Mouse (Mus musculus) gastrocnemius, postnatal 10 days (tissue): ENCODE data around the gene Mn1. TPM values are rescaled to one million over a fixed set of nuclear protein-coding genes. Genes with fewer than 3 reads are reported as not detected.

Experiments used
- DNase-seq: peaks from one replicate; pipeline ENCODE4 v3.0.0; 2021; ENCODE audit warnings: mixed read lengths
- total RNA-seq, 2 experiments: library from RNA; stranded (reverse); gene quantifications; 2 replicates each; pipeline ENCODE4 v1.2.3; 2021

Mn1 gene
- total RNA-seq, 2 experiments from 2014 or later: 19.6 to 30.4 TPM

DNA sequence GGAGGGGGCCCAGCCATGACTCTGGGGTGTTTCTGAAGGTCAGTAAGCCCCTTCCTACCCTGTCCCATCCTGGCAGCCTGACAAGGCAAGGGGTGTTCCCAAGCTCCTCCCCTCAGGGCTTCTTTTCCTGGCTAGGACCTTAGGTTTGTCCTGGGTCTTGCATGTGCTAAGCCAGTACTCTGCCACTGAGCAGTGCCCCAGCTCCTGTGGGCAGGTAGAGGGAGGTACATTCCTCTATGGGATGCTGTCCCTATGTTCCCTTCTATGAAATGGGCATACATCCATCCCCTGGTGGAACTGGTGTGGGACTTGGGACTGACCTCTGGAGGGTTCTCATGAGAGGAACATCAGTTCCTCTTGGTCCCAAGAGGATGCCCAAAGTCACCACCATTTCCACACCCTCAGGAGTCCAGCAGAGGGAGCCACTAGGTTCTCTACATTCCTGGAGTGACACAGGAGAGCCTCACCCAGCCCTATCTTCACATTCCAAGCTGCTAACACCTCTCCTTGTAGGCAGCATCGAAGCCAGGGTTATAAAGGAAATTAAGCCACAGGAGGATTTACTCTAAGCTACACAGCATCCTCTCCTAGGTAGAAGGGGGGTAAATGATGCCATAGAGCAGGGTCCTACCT lies 7.6 kb upstream of the Mn1 start:
- no peak for DNase-seq

DNA sequence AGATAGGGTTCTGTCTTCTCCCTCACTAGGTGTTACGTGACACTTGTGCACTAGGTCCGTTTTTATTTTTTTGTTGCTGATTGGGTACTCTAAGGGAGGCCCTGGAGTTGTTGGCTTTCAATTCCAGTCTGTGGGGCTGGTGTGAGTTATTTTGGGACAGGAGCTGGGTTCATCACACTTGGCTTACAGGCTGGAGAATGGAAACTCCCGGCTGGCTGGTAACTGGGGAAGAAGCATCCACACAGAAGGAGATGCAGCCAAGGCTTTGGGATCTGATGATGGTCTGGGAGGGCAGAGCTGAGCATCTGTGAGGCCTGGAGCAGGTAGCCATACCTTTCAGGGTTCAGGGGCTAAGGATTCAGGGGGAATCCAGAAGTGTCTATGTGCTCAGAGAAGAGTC lies 6.5 kb upstream of the Mn1 start:
- no peak for DNase-seq

DNA sequence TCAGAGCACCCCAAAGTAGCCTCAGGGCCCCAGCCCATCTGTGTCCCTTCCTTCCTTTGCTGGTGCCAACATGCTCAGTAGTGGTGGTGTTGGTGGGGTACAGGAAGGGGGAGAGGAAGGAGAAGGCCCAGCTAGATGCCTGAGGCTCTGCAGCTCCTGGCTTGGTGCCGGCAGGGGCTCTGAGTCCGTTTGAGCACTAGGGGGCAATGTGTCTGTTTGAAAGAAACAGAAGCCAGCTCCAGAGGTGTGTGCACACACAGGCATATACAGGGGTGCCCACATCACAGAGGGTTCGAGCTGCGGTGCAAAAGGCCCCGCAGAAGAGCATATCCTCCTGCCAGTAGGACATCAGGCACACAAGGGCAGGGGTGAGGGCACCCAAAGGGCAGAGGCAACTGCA lies 3.0 kb upstream of the Mn1 start:
- peak; percentile 91 for DNase-seq

DNA sequence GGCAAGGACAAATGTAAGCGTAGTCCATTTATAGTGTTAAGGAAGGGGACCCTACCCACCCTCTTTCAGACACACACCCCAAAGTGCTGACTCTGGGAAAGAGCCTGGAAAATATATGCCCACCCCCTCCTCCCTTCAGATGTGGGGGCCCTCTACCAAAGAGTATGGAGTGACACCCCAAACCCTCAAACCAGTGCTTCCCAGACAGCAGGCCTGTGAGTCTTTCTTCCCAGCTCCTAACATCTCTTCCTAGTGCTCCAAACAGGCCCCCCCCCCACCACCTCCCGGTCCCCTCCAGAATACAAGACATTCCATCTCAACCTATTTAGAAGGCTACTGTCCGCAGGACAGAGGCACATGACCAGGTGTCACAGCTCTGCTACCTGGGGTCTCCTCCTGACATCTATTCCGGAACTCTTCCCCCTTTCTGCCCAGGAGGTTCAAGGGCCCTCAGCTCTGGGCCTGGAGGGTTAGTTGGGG lies 2.4 kb upstream of the Mn1 start:
- no peak for DNase-seq

DNA sequence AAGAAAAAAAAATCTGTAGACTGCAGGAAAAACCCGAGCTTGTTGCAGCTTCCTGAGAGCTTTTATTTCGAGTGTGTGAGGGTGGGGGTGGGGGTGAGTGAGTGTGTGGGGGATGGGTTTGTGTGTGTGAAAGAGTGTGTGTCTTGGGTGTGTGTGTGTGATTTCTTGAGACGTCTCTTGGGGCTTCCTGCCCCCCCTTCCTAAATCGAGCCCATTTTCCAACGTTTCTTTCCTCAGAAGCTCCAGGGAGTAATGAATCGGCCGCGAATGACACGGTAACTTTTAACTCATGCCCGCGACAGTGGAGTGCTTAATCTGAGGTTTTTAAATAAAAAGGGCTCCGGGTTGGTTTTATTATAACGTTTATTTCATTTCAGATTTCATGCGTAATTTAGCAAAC lies 1.6 kb upstream of the Mn1 start:
- DNase-seq: no peak

DNA sequence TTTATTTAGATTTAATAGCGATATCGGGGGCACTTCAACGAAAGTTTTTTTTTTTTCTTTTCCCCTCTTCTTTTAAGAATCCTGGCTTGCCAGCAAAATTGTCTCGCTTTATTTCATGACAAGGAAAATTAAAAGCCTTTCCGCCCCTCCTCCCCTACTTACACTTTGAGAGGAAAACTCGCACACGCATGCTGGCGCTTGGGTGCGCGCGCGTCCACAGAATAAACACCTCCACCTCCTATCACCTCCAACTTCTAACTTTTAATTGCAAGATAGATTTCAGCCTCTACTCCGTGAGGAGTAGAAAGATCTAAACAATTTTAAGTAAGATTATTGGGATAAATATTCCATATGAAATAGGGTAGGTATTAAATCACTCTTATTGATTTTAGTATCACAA lies 1.1 kb upstream of the Mn1 start:
- no peak for DNase-seq

DNA sequence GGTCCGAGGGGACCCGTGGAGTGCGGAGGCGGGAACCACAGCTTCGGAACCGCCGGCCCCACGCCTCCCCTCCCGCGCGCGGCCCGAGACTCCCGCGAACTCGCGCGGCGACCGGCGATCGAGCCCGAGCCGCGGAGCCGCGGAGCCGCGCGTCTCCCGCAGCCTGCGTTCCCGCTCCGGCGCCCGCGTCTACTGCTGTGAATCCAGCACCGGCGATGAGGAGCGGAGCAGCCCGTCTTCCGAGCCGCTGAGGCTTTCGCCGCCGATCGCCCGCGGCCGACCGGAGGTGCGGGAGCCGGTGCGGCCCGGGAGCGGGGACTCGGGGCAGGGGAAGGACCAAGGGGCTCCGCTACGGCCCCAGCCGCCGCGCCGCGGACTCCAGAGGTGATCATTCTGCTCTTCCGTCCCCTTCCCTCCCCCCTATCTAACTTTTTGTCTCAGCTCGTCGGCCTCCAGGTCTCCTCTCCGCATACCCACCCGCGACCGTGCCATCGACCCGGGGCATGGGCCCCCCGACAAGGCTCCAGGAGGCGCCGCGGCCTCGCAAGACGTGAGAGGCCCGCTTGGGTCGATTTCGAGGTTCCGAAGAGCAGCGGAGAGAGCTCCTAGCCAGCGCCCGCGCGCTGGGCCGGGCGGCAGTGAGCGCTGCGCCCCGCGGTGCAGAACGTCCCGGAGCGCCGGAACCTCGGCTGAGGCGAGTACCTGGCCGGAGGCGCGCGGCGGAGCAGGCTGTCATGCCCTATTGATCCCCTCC lies 393 bp downstream of the Mn1 start:
- peak; percentile 49 for DNase-seq

DNA sequence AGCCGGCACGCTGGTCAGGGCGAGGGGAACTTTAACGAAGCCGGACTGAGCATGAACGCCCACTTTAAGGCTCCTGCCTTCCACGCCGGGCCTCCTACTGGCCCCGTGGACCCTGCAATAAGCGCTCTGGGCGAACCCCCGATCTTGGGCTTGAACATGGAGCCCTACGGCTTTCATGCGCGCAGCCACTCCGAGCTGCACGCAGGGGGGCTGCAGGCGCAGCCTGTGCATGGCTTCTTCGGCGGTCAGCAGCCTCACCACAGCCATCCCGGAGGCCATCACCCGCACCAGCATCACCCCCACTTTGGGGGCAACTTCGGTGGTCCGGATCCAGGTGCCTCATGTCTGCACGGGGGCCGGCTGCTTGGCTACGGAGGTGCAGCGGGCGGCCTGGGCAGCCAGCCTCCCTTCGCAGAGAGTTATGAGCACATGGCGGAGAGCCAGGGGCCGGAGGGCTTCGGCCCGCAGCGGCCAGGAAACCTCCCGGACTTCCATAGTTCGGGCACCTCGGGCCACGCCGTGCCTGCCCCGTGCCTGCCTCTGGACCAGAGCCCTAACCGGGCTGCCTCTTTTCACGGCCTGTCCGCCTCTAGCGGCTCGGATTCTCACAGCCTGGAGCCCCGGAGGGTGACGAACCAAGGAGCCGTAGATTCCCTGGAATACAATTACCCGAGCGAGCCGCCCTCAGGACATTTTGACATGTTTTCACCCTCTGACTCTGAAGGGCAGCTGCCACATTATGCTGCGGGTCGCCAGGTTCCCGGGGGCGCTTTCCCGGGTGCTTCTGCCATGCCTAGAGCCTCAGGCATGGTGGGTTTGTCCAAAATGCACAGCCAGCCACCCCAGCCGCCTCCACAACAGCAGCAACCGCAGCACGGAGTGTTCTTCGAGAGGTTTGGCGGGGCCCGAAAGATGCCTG lies 1.3 kb downstream of the Mn1 start:
- peak; percentile 50 for DNase-seq

DNA sequence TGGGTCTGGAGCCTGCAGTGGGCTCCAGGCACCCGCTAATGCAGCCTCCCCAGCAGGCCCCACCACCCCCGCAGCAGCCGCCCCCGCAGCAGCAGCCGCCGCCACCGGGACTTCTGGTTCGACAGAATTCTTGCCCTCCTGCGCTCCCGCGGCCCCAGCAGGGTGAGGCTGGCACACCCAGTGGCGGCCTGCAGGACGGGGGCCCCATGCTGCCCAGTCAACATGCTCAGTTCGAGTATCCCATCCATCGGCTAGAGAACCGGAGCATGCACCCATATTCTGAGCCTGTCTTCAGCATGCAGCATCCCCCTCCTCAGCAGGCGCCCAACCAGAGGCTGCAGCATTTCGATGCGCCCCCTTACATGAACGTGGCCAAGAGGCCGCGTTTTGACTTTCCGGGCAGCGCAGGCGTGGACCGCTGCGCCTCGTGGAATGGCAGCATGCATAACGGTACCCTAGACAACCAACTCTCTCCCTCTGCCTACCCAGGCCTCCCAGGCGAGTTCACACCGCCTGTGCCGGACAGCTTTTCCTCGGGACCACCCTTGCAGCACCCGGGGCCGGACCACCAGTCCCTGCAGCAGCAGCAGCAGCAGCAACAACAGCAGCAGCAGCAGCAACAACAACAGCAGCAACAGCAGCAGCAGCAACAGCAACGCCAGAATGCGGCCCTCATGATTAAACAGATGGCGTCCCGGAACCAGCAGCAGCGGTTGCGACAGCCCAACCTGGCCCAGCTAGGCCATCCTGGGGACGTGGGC lies 2.1 kb downstream of the Mn1 start:
- DNase-seq: no peak

DNA sequence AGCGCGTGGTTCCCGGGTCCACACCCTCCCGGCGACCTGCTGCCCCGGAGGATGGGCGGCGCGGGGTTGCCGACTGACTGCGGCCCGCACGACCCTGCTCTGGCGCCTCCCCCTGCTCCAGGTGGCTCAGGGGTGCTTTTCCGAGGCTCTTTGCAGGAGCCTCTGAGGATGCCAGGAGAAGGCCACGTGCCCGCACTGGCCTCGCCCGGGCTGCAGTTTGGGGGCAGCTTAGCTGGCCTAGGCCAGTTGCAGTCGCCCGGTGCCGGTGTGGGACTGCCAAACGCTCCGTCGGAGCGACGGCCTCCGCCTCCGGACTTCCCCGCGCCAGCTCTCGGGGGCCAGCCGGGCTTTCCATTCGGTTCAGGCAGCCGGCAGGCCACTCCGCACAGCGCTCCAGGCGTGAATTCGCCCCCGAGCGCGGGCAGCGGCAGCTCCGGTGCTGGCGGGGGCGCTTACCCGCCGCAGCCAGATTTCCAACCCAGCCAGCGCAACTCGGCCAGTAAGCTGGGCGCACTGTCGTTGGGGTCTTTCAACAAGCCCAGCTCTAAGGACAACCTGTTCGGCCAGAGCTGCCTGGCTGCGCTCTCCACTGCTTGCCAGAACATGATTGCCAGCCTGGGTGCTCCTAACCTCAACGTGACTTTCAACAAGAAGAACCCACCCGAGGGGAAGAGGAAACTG lies 3.0 kb downstream of the Mn1 start:
- no peak for DNase-seq

DNA sequence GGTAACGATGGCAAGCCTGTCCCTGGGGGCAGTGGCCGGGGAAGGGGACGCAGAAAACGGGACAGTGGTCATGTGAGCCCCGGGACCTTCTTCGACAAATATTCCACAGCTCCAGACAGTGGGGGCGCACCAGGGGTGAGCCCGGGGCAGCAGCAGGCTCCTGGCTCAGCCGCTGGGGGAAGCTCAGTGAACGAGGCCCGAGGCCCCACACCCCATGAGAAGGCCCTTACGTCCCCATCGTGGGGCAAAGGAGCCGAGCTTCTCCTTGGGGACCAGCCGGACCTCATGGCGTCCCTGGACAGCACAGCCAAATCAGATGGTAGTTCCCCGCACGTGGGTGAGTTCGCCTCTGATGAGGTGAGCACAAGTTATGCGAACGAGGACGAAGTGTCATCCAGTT lies 3.7 kb downstream of the Mn1 start:
- DNase-seq: no peak

DNA sequence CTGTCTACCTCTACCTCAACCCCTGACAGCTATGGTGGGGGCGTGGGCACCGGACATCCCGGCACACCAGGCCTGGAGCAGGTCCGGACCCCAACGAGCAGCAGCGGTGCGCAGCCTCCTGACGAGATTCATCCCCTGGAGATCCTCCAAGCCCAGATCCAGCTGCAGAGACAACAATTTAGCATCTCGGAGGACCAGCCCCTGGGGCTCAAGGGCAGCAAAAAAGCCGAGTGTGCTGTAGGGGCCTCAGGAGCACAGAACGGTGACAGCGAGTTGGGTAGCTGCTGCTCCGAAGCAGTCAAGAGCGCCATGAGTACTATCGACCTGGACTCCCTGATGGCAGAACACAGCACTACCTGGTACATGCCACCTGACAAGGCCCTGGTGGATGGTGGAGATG lies 4.3 kb downstream of the Mn1 start:
- DNase-seq: no peak

DNA sequence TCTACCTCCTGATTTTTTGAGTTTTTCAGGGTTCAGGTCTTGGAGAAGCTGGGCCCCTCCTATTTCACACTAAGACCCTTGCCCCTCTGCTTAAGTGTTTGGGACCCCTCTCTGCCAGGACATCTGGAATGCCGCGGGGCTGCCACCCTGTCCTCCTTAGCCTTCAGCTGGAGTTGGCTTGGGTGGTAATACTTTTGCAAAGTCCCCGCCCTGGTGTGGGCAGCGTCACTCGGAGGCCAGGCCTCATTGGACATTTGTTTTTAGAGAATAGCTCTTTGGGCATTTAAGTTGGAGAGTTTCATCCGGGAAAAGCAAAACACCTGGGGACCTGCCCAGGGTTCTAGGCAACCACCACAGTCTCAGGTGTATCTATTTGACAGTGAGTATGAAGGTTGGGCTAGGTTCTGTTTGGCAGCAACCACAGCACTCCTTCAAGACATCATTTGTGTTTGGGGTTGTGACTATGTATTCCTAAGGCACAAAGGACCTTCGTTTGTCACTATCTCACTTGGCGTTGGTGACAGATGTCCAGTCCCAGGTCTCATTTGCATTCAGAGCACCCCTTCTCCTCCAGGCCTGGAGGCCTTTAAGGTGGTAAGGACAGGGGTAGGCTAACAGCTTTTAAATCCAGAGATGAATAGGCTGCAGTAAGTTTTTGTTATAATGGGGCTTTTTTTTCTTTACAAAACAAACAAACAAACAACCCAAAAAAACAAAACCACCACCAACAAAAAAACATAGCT lies 5.1 kb downstream of the Mn1 start:
- DNase-seq: no peak

DNA sequence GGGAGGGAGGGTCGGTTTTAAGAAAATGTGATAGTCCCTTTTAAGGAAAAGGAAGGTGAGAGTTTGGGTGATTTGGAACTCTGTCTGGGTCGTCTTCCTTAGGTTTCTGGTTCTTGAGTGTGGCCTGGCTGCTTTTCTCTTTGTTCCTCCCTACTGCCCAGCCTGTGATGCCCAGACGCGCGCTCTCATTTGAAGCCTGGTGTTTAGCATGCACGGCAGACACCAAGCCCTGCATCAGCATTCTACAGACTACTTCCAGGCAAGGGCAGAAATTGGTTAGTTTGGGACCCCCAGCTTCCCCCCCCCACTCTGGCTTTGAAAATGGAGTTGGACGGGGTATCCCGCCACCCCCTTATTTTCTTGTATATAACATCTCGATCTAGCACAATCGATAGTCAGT lies 5.8 kb downstream of the Mn1 start:
- DNase-seq: no peak

DNA sequence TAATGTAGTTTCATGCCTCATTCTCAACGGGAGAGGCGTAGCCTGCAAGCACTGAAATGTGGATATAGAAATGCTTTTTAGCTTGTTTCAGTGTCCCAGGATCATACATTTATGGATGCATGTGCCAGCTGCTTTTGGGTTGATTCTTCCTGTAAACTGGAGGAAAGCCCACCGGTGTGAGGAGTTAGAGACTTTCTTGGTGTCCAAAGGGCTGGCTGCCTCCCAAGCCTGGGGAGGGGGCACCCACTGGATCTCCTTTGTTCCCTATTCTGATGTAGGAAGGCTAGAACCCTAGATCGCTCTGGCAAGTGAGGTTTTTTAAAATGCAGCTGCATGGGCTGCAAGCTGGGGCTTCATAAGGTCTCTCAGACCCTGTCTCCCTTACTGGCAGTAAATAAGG lies 6.5 kb downstream of the Mn1 start:
- DNase-seq: no peak

DNA sequence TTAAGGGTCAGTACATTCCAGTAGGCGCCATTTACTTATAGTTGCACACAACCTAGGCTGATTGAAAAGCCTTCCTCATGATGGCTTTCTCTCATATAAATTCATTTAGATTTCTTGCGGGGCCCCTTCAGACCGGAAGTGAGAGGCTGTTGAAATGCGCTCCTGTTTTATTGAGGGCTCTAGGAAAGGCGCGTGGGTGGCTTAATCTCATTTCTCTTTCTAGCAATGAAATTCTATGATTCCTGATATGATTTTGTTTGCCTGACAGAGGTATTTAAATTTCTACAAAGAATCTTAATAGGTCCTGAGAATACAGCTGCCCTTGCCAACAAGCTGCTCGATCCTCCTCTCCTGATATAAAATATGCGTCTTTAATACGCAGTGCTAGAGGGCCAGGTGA lies 8.7 kb downstream of the Mn1 start:
- DNase-seq: no peak

DNA sequence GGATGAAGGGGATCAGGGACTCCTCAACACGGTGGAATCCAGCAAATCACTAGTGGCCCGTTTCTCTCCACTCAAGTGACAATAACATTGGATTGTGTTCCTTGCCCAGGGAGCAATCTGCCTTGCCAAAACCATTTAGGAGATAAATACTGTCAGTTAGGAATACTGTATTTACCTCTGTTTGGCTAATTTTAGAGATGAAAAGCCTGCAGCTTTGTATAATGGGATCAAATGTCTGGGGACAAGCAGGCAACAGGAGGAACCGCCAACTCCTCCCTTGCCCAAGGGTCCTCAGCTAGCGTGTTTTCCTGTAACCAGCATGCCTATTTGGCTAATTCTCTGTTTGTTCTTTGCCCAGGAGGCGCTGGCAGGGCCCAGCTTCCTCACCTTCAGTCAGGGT lies 9.1 kb downstream of the Mn1 start:
- DNase-seq: no peak

DNA sequence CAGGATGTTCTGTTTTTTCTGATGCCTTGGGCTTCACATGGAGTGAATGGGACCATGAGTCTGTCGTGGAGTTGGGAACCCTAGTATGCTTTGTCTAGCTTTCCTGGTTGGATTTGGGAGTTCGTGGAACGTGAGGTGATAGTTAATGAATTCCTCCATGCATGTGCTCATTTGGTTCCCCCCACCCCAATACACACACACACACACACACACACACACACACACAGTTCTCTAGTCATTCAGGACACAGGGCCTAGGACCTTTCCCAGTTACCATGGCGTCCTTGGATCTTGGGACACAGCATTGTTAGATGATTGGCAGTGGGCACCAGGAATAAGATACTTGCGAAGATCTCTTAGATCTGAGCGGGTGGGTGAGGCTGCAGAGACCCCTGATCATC lies 11.7 kb downstream of the Mn1 start:
- DNase-seq: no peak

DNA sequence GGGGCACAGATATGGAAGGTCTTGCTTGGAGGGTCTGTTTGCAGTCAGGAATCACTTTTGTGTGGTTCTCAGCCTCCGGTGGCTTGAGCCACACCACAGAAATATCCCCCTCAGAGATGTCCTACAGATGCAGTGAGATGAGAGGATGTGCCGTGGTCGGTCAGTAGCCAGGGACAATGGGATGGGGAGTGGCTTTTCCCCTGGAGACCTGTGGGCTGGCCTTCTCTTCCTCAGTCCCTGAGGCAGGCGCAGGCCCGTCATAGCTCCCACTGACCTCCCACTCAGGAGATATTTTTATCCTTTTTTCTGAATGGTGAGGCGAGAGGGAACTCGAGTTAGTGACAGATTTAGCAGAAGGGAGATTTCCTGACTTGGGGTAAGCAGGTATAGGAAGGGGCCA lies 12.6 kb downstream of the Mn1 start:
- DNase-seq: no peak

DNA sequence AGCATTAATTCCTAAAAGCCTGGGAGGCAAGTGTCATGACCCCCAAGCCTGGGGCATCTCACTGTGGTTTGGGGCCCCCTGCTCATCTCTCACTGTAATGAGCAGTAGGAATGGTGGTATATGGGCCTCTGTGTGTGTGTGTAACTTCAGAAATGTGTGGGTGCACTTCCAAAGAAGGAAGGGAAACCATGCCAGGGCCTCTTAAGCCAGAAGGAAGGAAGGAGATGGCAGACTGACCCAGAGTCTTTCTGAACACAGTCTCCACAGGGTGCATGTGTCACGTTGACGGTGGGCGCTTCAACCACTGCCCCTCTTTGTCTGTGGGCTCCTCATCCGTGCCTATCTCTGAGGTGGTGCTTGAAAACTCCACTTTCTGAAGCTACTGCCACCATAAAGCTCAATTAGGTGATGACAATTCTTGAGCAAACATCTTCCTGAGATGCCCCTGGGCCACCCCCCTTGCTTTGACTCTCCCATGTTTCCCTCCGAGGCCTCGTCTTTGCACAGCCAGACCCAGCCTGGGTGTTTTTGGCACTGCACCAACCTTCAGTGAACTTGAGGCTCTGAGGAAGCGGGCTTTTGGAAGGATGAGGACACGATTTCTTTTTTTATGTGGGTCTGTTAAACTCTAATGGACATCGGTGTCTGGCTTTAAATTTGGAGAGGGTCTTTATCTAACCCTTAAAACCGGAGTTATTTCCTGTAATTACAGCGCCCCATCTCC lies 14.0 kb downstream of the Mn1 start:
- DNase-seq: peak; percentile 47
